Mouse (Mus musculus) thymus, adult 2 months (tissue): ENCODE results near the gene Midn. TPM values are rescaled to one million over a fixed set of nuclear protein-coding genes. Genes with fewer than 3 reads are reported as not detected.

ENCODE experiments used
- DNase-seq: peaks from one replicate; pipeline ENCODE4 v3.0.0; 2021
- H3K27ac ChIP-seq: fragments of 200-500 bp; 2 replicates; pipeline ENCODE4 v1.5.1; 2012; ENCODE audit warnings: low read length, control low read depth; ENCODE audit not compliant: control insufficient read depth, insufficient read depth
- H3K27me3 ChIP-seq: fragments of 200-500 bp; 2 replicates; pipeline ENCODE4 v1.6.1; 2012; ENCODE audit warnings: mild to moderate bottlenecking, low read length, moderate library complexity, mixed read lengths; ENCODE audit not compliant: control insufficient read depth, insufficient read depth
- H3K36me3 ChIP-seq: fragments of 200-500 bp; 2 replicates; pipeline ENCODE4 v1.6.1; 2012; ENCODE audit warnings: mild to moderate bottlenecking, low read length, moderate library complexity; ENCODE audit not compliant: control insufficient read depth, insufficient read depth
- H3K4me1 ChIP-seq: fragments of 200-500 bp; replicated peaks from 2 replicates; pipeline ENCODE4 v1.6.1; 2012; ENCODE audit warnings: low read length; ENCODE audit not compliant: control insufficient read depth, insufficient read depth
- H3K4me3 ChIP-seq: fragments of 200-500 bp; 2 replicates; pipeline ENCODE4 v1.5.1; 2012; ENCODE audit warnings: mild to moderate bottlenecking, low read length, control low read depth, moderate library complexity; ENCODE audit not compliant: control insufficient read depth, insufficient read depth
- CTCF ChIP-seq: fragments of 200-500 bp; IDR thresholded peaks from 2 replicates; pipeline ENCODE4 v1.5.1; 2012; ENCODE audit warnings: mild to moderate bottlenecking, control low read depth, low read length, moderate library complexity, borderline replicate concordance; ENCODE audit not compliant: control insufficient read depth, poor library complexity, insufficient read depth; ENCODE audit errors: extremely low read depth
- POLR2A ChIP-seq: fragments of 200-500 bp; IDR thresholded peaks from 2 replicates; pipeline ENCODE4 v1.6.1; 2012; ENCODE audit warnings: mild to moderate bottlenecking, low read length, control low read depth, moderate library complexity; ENCODE audit not compliant: control insufficient read depth, poor library complexity, insufficient read depth; ENCODE audit errors: extremely low read depth
- whole genome bisulfite sequencing: fragments of 180-500 bp; shearing (Covaris S2); methylation state at CpG from one replicate; pipeline ENCODE4 v1.1.7; 2018; 5-methylcytosine and 5-hydroxymethylcytosine counted together
- polyA plus RNA-seq: library from polyadenylated mRNA; depleted of rRNA; stranded (reverse); fragments of >200 nt; gene quantifications from 2 replicates; pipeline ENCODE4 v1.2.3, GENCODE M21; 2012

The Midn gene
- polyA plus RNA-seq, 1 experiment: 342 TPM

- WGBS: under 1% methylated on average over 29 of the region's 29 CpGs
- DNase-seq: peak; percentile 96
Measured at GRCm38 (mm10) chr10:80141243-80141642, 6.8 kb upstream of the Midn start.

GRCm38 (mm10) chr10:80141786-80142529, 6.1 kb upstream of the Midn start:
- H3K27ac ChIP-seq: peak overlapping the region; percentile 9; the same call in 1 of the 2 replicates
- peak overlapping the region; percentile 93 for H3K4me3 ChIP-seq
- TF ChIP-seq CTCF (0 out of 2 replicates have a peak, but pooled peaks have one; percentile 48), POLR2A (peak; percentile 63; the same call in 1 of the 2 replicates)
- WGBS: under 1% methylated on average over 43 of the region's 43 CpGs
- no peaks in the 10 kb centered on the region for H3K36me3 ChIP-seq
- H3K27me3 ChIP-seq: no peaks in the 10 kb centered on the region; the same call in 1 of the 2 replicates
- H3K4me1 ChIP-seq: peaks cover 36% of the 10 kb centered on the region
- peak; percentile 94 for DNase-seq

More at GRCm38 (mm10) chr10:80141243-80141642, 6.8 kb upstream of the Midn start:
- peak overlapping the region; percentile 36 for H3K4me3 ChIP-seq
- peak; percentile 71 for TF ChIP-seq POLR2A
- peak; percentile 69; the same call in 1 of the 2 replicates for TF ChIP-seq CTCF
- peaks cover 40% of the 10 kb centered on the region for H3K4me1 ChIP-seq
- peak overlapping the region; percentile 83 for H3K27ac ChIP-seq
- H3K27me3 ChIP-seq: no peaks in the 10 kb centered on the region; the same call in 1 of the 2 replicates
- H3K36me3 ChIP-seq: no peaks in the 10 kb centered on the region

GRCm38 (mm10) chr10:80142530-80142925, 5.5 kb upstream of the Midn start:
- Histone ChIP-seq H3K27ac (no peak overlapping the region), H3K27me3 (no peaks in the 10 kb centered on the region; the same call in 1 of the 2 replicates), H3K4me1 (peaks cover 35% of the 10 kb centered on the region), H3K36me3 (no peaks in the 10 kb centered on the region), H3K4me3 (peak overlapping the region; percentile 93)
- TF ChIP-seq POLR2A: no peak
- no peak for TF ChIP-seq CTCF
- 1% methylated on average over 15 of the region's 15 CpGs for WGBS
- DNase-seq: no peak

GRCm38 (mm10) chr10:80143664-80144063, 4.4 kb upstream of the Midn start:
- Histone ChIP-seq H3K27me3 (no peaks in the 10 kb centered on the region; the same call in 1 of the 2 replicates), H3K4me1 (peaks cover 33% of the 10 kb centered on the region), H3K36me3 (no peaks in the 10 kb centered on the region), H3K27ac (no peak overlapping the region), H3K4me3 (no peak overlapping the region)
- whole genome bisulfite sequencing: 96% methylated on average over 7 of the region's 7 CpGs
- DNase-seq: no peak
- TF ChIP-seq CTCF: no peak
- TF ChIP-seq POLR2A: no peak

- H3K27ac ChIP-seq: no peak overlapping the region
- H3K4me3 ChIP-seq: no peak overlapping the region
- TF ChIP-seq POLR2A (no peak), CTCF (no peak)
- no peaks in the 10 kb centered on the region for H3K36me3 ChIP-seq
- DNase-seq: peak; percentile 5
- H3K27me3 ChIP-seq: no peaks in the 10 kb centered on the region
- 95% methylated on average over 12 of the region's 12 CpGs for WGBS
- peaks cover 29% of the 10 kb centered on the region for H3K4me1 ChIP-seq
Measured at GRCm38 (mm10) chr10:80144159-80144558, 3.9 kb upstream of the Midn start.

DNA sequence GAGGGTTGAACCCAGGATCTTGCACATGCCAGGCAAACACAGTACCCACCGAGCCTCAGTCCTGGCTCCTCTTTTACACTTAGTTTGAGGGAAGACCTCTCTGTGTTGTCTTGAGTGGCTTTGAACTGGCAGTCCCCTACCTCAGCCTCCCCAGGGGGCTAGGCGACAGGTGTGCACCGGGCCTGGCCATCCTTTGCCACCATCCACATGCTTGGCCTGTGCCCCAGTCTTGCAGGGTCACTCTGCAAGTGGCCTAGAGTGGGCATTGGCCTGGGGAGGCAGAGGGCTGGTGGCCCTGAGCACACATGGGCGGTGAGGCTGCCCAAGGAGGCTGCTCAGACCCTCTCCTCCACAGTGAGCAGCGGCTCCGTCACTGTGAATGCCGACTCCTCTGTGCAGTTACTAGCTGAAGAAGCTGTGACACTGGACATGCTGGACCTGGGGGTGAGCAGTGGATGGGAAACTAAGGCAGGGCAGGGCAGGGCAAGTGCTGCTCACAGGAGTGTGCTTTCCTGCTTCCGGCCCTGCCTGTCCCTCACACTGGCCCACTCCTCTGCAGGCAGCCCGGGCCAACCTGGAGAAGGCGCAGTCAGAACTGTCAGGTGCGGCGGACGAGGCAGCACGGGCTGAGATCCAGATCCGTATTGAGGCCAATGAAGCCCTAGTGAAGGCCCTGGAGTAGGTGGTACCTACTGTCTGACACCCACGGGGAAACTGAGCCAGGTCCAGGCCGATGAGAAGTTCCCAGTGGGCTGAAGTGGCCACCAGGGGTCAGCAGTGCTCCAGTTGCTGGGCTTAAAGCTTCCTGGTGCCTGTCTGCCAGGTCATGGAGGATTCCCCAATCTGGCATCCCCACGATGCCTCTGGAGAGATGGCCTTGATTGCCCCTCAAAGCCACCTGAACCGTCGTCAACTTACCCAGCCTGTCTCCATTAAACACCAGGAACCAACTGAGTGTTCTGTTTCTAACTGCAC, 2.9 kb upstream of the Midn start:
- no peak overlapping the region for H3K27ac ChIP-seq
- WGBS: 86% methylated on average over 20 of the region's 20 CpGs

DNA sequence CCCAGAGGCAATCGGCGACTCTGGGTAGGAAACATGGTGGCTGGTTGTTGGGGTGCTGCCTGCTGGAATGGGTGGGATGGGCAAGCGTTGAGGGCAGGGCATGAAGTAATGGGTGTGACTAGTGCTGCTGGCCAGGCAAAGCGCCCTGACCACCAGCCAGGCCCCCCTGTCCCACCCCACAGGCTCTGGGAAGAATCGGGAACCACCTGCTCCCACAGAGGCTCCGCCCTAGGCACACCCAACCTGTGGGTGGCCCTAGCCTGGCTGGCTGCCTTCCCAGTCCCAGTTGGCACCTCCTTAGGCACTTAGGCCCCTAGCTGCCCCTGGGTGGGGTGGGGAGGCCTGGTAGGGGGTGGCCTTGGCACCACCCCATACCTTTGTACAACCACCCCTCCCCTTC, 2.2 kb upstream of the Midn start:
- H3K4me3 ChIP-seq: no peak overlapping the region
- H3K36me3 ChIP-seq: no peaks in the 10 kb centered on the region

More for the DNA sequence above, 2.9 kb upstream of the Midn start:
- Histone ChIP-seq H3K4me1 (peaks cover 22% of the 10 kb centered on the region), H3K36me3 (no peaks in the 10 kb centered on the region), H3K4me3 (no peak overlapping the region), H3K27me3 (no peaks in the 10 kb centered on the region)
- DNase-seq: peak; percentile 75
- no peak for TF ChIP-seq POLR2A
- peak; percentile 82; the same call in 1 of the 2 replicates for TF ChIP-seq CTCF

More for the DNA sequence above, 2.2 kb upstream of the Midn start:
- Histone ChIP-seq H3K27me3 (no peaks in the 10 kb centered on the region), H3K27ac (no peak overlapping the region), H3K4me1 (peaks cover 20% of the 10 kb centered on the region)
- TF ChIP-seq CTCF: no peak
- no peak for TF ChIP-seq POLR2A
- WGBS: 94% methylated on average over 6 of the region's 6 CpGs
- peak; percentile 19 for DNase-seq
